Mouse (Mus musculus): Measurements from ENCODE around the gene Yjefn3.

Yjefn3 gene

DNA sequence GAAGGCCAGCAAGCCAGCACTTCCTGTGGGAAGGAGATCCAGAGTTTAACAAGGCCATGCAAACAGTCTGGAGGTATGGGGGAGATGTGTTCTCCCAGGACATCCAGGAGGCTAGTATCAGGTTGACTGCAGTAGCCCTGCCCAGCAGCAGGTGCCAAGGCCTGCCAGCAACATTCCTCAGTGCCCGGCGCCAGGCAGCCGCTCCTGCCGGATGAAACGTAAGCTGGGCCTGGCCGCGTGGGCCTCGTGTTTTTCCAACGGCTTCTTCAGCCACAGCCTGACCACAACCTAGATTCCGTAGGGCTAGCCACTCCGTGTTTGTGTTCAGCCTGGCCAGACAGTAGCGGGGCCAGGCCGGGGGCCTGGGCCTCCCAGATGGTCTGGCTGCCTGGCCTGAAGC is 27.9 kb downstream of the Yjefn3 start:
- TF ChIP-seq GATA4 (IDR thresholded peaks at IDR 0.05; ENCODE audit: insufficient replicate concordance, low read length): no peak

- no peak for TF ChIP-seq GATA4 (IDR thresholded peaks at IDR 0.05; ENCODE audit: insufficient replicate concordance, low read length)
These were observed 28.4 kb downstream of the Yjefn3 start for GRCm38 (mm10) chr8:69874155-69874554.

DNA sequence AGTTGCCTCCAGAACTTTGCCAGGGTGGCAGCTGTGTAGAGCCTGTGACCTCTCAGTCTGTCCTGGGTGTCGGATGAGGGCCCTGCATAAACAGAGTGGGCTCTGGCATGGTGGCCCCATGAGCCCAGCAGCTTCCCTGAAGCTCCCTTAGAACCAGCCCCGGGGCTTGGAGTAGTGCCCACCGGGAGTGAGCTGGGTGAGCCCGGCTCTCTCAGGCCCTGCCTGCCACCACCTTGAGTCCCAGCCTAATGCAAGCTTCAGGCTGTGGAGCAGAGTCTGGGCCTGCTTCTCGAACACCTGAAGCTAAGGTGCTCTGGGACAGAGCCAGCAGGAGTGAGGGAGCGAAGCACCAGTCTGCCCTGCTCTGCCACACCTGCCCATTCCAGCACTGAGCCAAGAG is 31.6 kb downstream of the Yjefn3 start:
- TF ChIP-seq GATA4 (IDR thresholded peaks at IDR 0.05; ENCODE audit: insufficient replicate concordance, low read length): no peak

DNA sequence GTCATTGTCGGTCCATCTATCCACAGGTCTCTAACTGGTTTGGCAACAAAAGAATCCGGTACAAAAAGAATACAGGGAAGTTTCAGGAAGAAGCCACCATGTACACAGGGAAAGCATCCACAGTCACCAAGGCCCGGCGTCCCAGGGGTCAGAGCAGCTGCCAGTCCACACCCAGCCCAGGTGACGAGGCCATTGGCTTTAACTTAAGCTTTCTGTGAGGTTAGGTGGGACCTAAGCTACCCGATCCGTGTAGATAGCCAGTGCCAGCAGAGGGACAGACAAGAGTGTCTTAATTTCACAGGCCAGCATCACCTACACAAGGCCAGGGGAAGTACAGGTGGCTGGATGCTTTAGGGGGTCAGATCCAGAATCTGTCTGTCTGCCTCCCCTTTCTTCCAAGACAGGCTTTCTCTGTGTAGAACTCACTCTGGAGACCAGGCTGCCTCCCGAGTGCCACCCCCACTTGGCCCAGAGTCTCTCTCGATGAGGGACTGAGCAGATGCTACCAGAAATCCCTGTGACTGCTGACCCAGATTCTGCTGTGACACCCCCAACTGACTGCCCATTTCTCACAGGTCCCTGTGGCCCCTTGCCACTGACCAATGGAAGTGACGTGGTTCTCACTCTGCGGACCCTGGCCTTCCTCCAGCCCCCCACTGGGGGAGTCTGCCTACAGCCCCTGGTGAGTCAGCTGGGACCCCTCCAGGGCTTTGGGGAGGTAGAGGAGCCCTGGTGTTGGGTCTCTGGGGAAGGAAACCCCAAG is 32.3 kb downstream of the Yjefn3 start:
- no peak for TF ChIP-seq GATA4 (IDR thresholded peaks at IDR 0.05; ENCODE audit: insufficient replicate concordance, low read length)

DNA sequence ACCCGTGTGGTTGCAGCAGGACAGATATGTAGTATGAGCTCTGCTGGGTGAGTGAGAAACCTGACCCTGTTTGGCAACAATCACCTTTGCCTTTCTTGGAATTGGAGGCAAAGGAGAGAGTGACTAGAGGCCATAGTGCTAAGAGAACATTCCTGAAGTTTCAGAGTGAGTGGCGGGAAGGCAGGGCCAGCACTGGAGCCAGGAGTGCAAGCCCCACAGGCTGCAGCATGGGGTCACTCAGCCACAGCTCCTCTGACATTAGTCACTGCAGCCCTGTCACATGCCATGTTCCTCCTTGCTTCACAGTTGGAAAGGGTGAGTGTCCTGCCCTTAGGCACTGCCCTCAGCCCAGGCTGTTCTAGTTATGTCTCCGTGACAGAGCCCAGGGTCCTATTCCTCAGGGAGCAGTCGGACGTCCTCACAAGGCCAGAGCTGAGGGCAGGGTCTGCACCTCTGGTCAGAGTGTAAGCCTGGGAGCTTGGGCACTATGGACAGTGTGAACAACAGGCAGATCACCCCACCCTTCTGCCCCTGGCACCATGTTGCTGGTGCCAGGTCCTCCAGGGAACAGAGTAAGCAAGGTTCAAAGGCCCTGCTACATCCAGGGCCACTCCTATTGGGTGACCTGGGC is 34.7 kb downstream of the Yjefn3 start:
- TF ChIP-seq GATA4 (IDR thresholded peaks at IDR 0.05; ENCODE audit: insufficient replicate concordance, low read length): no peak

- TF ChIP-seq GATA4 (IDR thresholded peaks at IDR 0.05; ENCODE audit: insufficient replicate concordance, low read length): no peak
These were observed 38.3 kb downstream of the Yjefn3 start for GRCm38 (mm10) chr8:69864180-69864579.

DNA sequence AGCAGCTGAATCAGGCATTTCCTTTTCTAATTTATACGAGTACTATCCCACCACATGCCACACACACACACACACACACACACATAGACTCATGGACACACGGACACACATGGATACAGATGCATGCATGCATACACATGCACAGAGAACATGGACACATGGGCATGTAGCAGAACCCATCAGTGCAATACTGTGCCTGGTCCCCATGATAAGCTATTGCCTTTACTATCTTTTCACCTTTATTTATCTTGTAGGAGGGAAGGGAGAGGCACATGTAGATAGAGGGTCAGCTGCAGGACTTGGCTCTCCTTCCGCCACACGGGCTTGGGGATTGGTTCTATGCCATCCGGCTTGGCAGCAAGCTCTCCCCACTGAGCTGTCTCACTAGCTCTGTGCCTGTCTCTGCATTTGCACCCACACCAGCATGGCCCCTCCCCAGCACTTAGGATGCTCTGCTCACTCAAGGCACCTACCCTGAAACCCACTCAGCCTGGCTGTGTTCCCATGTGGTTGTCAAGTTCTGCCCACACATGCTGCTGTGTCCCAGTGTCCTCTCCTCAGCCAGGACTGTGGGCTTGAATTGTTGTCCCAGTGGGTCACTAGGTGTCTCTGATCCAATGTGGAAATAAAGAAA is 39.0 kb downstream of the Yjefn3 start:
- no peak for TF ChIP-seq GATA4 (IDR thresholded peaks at IDR 0.05; ENCODE audit: insufficient replicate concordance, low read length)

DNA sequence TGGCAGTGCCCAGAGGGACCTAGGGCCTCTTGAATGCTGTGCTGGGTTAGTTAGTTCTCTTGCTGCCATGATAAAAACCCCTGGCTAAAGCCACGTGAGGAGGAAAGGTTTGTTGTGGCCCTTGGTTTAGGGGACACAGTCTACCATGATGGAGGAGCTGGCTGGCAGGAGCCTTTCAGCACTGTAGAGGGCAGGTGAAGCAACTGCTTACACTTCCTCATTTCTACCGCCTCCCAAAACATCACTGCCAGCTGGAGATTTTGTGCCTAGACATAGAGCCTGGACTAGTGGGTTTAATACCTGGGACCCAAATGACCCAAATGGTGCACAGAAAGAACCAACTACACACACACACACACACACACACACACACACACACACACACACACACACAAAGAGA is 41.3 kb downstream of the Yjefn3 start:
- no peak for TF ChIP-seq GATA4 (IDR thresholded peaks at IDR 0.05; ENCODE audit: insufficient replicate concordance, low read length)

DNA sequence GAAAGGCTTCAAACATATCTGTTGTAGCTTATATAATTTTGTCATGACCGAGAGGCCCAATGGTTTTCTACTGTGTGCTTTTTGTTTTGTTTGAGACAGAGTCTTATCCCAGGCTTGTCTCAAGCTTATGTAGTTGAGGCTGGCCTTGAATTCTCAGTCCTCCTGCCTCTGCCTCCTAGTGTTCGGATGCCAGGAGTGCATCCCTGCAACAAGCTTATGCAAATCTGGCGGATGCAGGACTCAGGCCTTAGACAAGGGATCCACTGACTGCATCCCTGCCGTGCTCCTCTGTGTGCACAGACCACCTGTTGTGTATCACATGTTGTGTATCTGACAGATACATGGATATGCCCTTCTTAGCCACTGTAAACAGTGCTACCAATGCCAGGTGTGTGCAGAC is 41.7 kb downstream of the Yjefn3 start:
- TF ChIP-seq GATA4 (IDR thresholded peaks at IDR 0.05; ENCODE audit: insufficient replicate concordance, low read length): no peak

- no peak for TF ChIP-seq GATA4 (IDR thresholded peaks at IDR 0.05; ENCODE audit: insufficient replicate concordance, low read length)
These were observed 48.6 kb downstream of the Yjefn3 start for GRCm38 (mm10) chr8:69853869-69854268.

DNA sequence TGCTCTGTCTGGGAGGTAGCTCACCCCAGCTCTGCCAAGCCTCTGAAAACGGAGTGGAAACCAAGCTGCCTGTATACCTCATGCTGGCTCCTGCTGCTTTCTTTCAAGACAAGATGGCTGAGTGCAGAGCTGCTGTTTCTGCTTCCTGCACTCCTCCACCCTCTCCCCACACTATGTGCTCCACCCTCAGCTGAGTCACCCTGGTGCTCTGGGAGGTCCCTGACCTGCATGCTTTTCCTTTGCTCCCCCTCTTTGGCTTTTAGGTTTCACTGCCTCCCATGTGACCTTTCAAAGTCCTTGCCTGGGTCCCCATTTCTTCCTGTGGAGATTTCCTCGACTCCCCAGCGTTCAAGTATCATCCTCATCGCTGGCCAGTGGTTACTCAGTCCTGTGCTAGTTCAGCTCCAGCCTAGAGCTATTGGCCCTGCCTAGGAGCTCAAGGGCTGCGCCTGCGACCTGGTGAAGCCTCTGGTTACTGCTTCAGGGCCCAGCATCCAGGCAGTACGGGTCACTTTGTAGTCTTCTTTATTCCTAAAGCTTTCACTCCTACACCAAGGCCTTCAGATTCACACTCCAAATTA is 51.5 kb downstream of the Yjefn3 start:
- no peak for TF ChIP-seq GATA4 (IDR thresholded peaks at IDR 0.05; ENCODE audit: insufficient replicate concordance, low read length)

DNA sequence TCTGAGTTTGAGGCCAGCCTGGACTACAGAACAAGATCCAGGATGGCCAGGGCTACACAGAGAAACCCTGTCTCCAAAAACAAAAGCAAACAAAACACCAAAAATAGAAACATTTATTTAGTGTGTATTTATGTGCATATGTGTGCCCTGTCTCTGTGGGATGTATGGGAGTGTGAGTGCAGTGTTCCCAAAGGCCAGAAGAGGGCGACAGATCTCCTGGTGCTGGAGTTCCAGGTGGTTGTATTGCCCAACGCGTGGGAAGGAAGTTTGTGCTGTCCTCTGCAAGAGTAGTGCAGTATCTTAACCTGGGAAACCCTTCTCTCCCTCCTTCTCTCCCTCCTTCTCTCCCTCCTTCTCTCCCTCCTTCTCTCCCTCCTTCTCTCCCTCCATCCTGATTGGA is 52.6 kb downstream of the Yjefn3 start:
- TF ChIP-seq GATA4 (IDR thresholded peaks at IDR 0.05; ENCODE audit: insufficient replicate concordance, low read length): no peak

GRCm38 (mm10) chr8:69848951-69849350 is 53.6 kb downstream of the Yjefn3 start:
- TF ChIP-seq GATA4 (IDR thresholded peaks at IDR 0.05; ENCODE audit: insufficient replicate concordance, low read length): no peak

GRCm38 (mm10) chr8:69847167-69848065 is 55.1 kb downstream of the Yjefn3 start:
- TF ChIP-seq GATA4 (IDR thresholded peaks at IDR 0.05; ENCODE audit: insufficient replicate concordance, low read length): no peak

All from liver, adult (tissue).